Mouse (Mus musculus): Measurements from ENCODE around the gene Scel. TPM values are rescaled to one million over a fixed set of nuclear protein-coding genes. Genes with fewer than 3 reads are reported as not detected.
"Not testable (repeated sequence)": the region's sequence is repeated elsewhere in the genome, so short reads cannot be mapped to it uniquely, and the experiment has no call there.

The Scel gene
- total and polyA plus RNA-seq, 2 experiments from 2014 or later, result 0.26 TPM; not detected in 1

- Histone ChIP-seq H3K4me2 (ENCODE audit: low read depth, low read length, poor library complexity, severe bottlenecking) (no peak overlapping the region), H3K4me3 (ENCODE audit: low read depth, low read length) (no peak overlapping the region), H3K9ac (replicated peaks; ENCODE audit: low read length, poor library complexity, severe bottlenecking) (no peak overlapping the region), H3K27me3 (ENCODE audit: insufficient read depth, low read length) (no peaks in the 10 kb centered on the region), H3K9me3 (ENCODE audit: low read length) (no peaks in the 10 kb centered on the region), H3K27ac (ENCODE audit: low read depth, low read length) (no peak overlapping the region), H3K36me3 (ENCODE audit: insufficient read depth, low read length) (no peaks in the 10 kb centered on the region), H3K4me1 (ENCODE audit: insufficient read depth, low read length) (no peaks in the 10 kb centered on the region)
- no peak for ATAC-seq (ENCODE audit: low FRiP score)
- no peak for DNase-seq (ENCODE audit: low spot score)
- TF ChIP-seq CTCF (IDR thresholded peaks at IDR 0.05), result no peak
- WGBS, result 70% methylated on average over 2 of the region's 2 CpGs
Measured at GRCm38 (mm10) chr14:103472554-103472905, 40.6 kb upstream of the Scel start.

- no peak overlapping the region for H3K4me2 ChIP-seq (ENCODE audit: low read depth, low read length, poor library complexity, severe bottlenecking)
Measured at GRCm38 (mm10) chr14:103475312-103475711, 37.8 kb upstream of the Scel start.

GRCm38 (mm10) chr14:103476232-103476631 is 36.9 kb upstream of the Scel start:
- ATAC-seq (ENCODE audit: low FRiP score); H3K9me3 ChIP-seq (ENCODE audit: low read length); H3K27ac ChIP-seq (ENCODE audit: low read depth, low read length); H3K4me2 ChIP-seq (ENCODE audit: low read depth, low read length, poor library complexity, severe bottlenecking); H3K9ac ChIP-seq (replicated peaks; ENCODE audit: low read length, poor library complexity, severe bottlenecking); DNase-seq (ENCODE audit: low spot score); H3K27me3 ChIP-seq (ENCODE audit: insufficient read depth, low read length); H3K36me3 ChIP-seq (ENCODE audit: insufficient read depth, low read length); H3K4me1 ChIP-seq (ENCODE audit: insufficient read depth, low read length); H3K4me3 ChIP-seq (ENCODE audit: low read depth, low read length): not testable (repeated sequence)
- 90% methylated on average over 3 of the region's 3 CpGs for WGBS

More at GRCm38 (mm10) chr14:103475312-103475711, 37.8 kb upstream of the Scel start:
- H3K27ac ChIP-seq (ENCODE audit: low read depth, low read length), result no peak overlapping the region
- no peaks in the 10 kb centered on the region for H3K27me3 ChIP-seq (ENCODE audit: insufficient read depth, low read length)
- H3K9ac ChIP-seq (replicated peaks; ENCODE audit: low read length, poor library complexity, severe bottlenecking), result no peak overlapping the region
- no peak for DNase-seq (ENCODE audit: low spot score)
- ATAC-seq (ENCODE audit: low FRiP score), result no peak
- H3K9me3 ChIP-seq (ENCODE audit: low read length), result no peaks in the 10 kb centered on the region
- H3K36me3 ChIP-seq (ENCODE audit: insufficient read depth, low read length), result no peaks in the 10 kb centered on the region
- H3K4me1 ChIP-seq (ENCODE audit: insufficient read depth, low read length), result no peaks in the 10 kb centered on the region
- no peak for TF ChIP-seq CTCF (IDR thresholded peaks at IDR 0.05)
- 63% methylated on average over 7 of the region's 7 CpGs for WGBS
- no peak overlapping the region for H3K4me3 ChIP-seq (ENCODE audit: low read depth, low read length)

GRCm38 (mm10) chr14:103477281-103477680 is 35.9 kb upstream of the Scel start:
- Histone ChIP-seq H3K4me3 (ENCODE audit: low read depth, low read length) (no peak overlapping the region), H3K4me1 (ENCODE audit: insufficient read depth, low read length) (no peaks in the 10 kb centered on the region), H3K36me3 (ENCODE audit: insufficient read depth, low read length) (no peaks in the 10 kb centered on the region), H3K9me3 (ENCODE audit: low read length) (no peaks in the 10 kb centered on the region), H3K9ac (replicated peaks; ENCODE audit: low read length, poor library complexity, severe bottlenecking) (no peak overlapping the region), H3K4me2 (ENCODE audit: low read depth, low read length, poor library complexity, severe bottlenecking) (no peak overlapping the region), H3K27ac (ENCODE audit: low read depth, low read length) (no peak overlapping the region), H3K27me3 (ENCODE audit: insufficient read depth, low read length) (no peaks in the 10 kb centered on the region)
- 86% methylated on average over 3 of the region's 3 CpGs for WGBS
- no peak for TF ChIP-seq CTCF (IDR thresholded peaks at IDR 0.05)
- ATAC-seq (ENCODE audit: low FRiP score) (no peak), DNase-seq (ENCODE audit: low spot score) (no peak)

GRCm38 (mm10) chr14:103477959-103478358 is 35.2 kb upstream of the Scel start:
- H3K9ac ChIP-seq (replicated peaks; ENCODE audit: low read length, poor library complexity, severe bottlenecking), result no peak overlapping the region
- no peak for DNase-seq (ENCODE audit: low spot score)
- WGBS, result 77% methylated on average over 2 of the region's 2 CpGs
- H3K36me3 ChIP-seq (ENCODE audit: insufficient read depth, low read length), result no peaks in the 10 kb centered on the region
- H3K4me3 ChIP-seq (ENCODE audit: low read depth, low read length), result no peak overlapping the region
- no peaks in the 10 kb centered on the region for H3K9me3 ChIP-seq (ENCODE audit: low read length)
- ATAC-seq (ENCODE audit: low FRiP score), result no peak
- H3K27me3 ChIP-seq (ENCODE audit: insufficient read depth, low read length), result no peaks in the 10 kb centered on the region
- no peak overlapping the region for H3K27ac ChIP-seq (ENCODE audit: low read depth, low read length)
- no peak overlapping the region for H3K4me2 ChIP-seq (ENCODE audit: low read depth, low read length, poor library complexity, severe bottlenecking)
- H3K4me1 ChIP-seq (ENCODE audit: insufficient read depth, low read length), result no peaks in the 10 kb centered on the region
- TF ChIP-seq CTCF (IDR thresholded peaks at IDR 0.05), result no peak

- no peak for ATAC-seq (ENCODE audit: low FRiP score)
- H3K9me3 ChIP-seq (ENCODE audit: low read length), result no peaks in the 10 kb centered on the region
- no peaks in the 10 kb centered on the region for H3K27me3 ChIP-seq (ENCODE audit: insufficient read depth, low read length)
- H3K4me3 ChIP-seq (ENCODE audit: low read depth, low read length), result no peak overlapping the region
- no peaks in the 10 kb centered on the region for H3K36me3 ChIP-seq (ENCODE audit: insufficient read depth, low read length)
- no peak overlapping the region for H3K27ac ChIP-seq (ENCODE audit: low read depth, low read length)
- TF ChIP-seq CTCF (IDR thresholded peaks at IDR 0.05), result peak; percentile 50
- H3K9ac ChIP-seq (replicated peaks; ENCODE audit: low read length, poor library complexity, severe bottlenecking), result no peak overlapping the region
- H3K4me1 ChIP-seq (ENCODE audit: insufficient read depth, low read length), result no peaks in the 10 kb centered on the region
- WGBS, result 64% methylated on average over 7 of the region's 7 CpGs
- no peak for DNase-seq (ENCODE audit: low spot score)
- no peak overlapping the region for H3K4me2 ChIP-seq (ENCODE audit: low read depth, low read length, poor library complexity, severe bottlenecking)
Measured at GRCm38 (mm10) chr14:103479446-103479845, 33.7 kb upstream of the Scel start.

Data from midbrain, postnatal 0 days (tissue).